22 mouse cellular contexts compared by ENCODE assay signal in the genomic region with DNA sequence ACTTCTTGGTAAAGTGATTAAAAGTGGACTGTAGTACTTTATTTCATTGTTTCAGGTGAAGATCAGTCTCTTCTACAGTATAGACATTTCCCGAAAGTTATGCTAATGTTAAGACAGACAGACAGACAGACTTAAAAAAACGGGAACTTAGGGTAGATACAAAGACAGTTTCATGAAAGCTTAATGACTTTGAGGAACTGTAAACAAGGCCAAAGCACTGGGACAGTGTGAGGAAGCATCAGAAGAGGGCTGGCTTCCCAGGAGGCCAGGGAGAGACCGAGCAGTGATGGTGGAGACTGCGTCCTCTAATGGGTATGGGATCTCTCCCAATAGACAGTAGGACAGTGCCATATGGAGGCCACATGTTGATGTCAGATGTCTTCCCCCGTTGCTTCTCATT.
DNase-seq lines count a peak whose midpoint lies in the region; ATAC-seq and TF ChIP-seq lines count a peak whose summit lies in the region.
"Had no signal": no experiment of that assay in that cellular context is flagged by ENCODE, and none has a peak within 500 bp of the region (broad histone marks: within the 10 kb centered on the region; RNA-seq: fewer than 3 reads in every experiment).

No protein-coding gene starts in this region.

- H3K9me3 ChIP-seq in midbrain, embryonic 11.5 days (ENCODE audit: control insufficient read depth, low read length) = no peaks in the 10 kb centered on the region
- H3K9me3 ChIP-seq in midbrain, embryonic 15.5 days = no peaks in the 10 kb centered on the region
- H3K9me3 ChIP-seq in liver, postnatal 0 days (ENCODE audit: low read length) = no peaks in the 10 kb centered on the region
- H3K9me3 ChIP-seq in stomach, postnatal 0 days (ENCODE audit: control insufficient read depth, low read length) = no peaks in the 10 kb centered on the region
- H3K9me3 ChIP-seq: embryonic facial prominence, embryonic 10.5 days; heart, embryonic 15.5 days; midbrain, embryonic 10.5 days; neural tube, embryonic 12.5 days had no signal

- H3K4me2 ChIP-seq in midbrain, embryonic 11.5 days = no peak overlapping the region
- H3K4me2 ChIP-seq in midbrain, embryonic 15.5 days = no peak overlapping the region
- H3K4me2 ChIP-seq in liver, postnatal 0 days (ENCODE audit: low read depth, low read length) = 0 out of 2 replicates have a peak overlapping the region, but pooled peaks have one; percentile 1
- no peak overlapping the region for H3K4me2 ChIP-seq in stomach, postnatal 0 days (replicated peaks; ENCODE audit: low read depth)
- H3K4me2 ChIP-seq: heart, embryonic 15.5 days; neural tube, embryonic 12.5 days had no signal

- H3K4me1 ChIP-seq in cerebellum, adult 2 months (ENCODE audit: control insufficient read depth, insufficient read depth, low read length) = peaks cover 36% of the 10 kb centered on the region
- no peaks in the 10 kb centered on the region for H3K4me1 ChIP-seq in midbrain, embryonic 11.5 days (ENCODE audit: control insufficient read depth, insufficient read depth, low read length)
- H3K4me1 ChIP-seq in midbrain, embryonic 15.5 days = no peaks in the 10 kb centered on the region
- peaks cover 15% of the 10 kb centered on the region for H3K4me1 ChIP-seq in liver, postnatal 0 days (ENCODE audit: insufficient read depth)
- H3K4me1 ChIP-seq in stomach, postnatal 0 days (replicated peaks; ENCODE audit: control insufficient read depth, insufficient read depth) = no peaks in the 10 kb centered on the region; the same call in 1 of the 2 replicates
- H3K4me1 ChIP-seq: midbrain, embryonic 10.5 days; neural tube, embryonic 12.5 days had no signal

- TF ChIP-seq EP300 in liver, postnatal 0 days (IDR thresholded peaks at IDR 0.05; ENCODE audit: low read depth) = no peak
- TF ChIP-seq EP300 in stomach, postnatal 0 days (optimal IDR thresholded peaks at IDR 0.05) = no peak

- peak in 1 of 2 experiments; percentile 33 for DNase-seq in cerebellum, adult 2 months
- no peak for DNase-seq in cerebellum, adult 18-20 months
- DNase-seq in midbrain, embryonic 11.5 days (ENCODE audit: low spot score, missing footprints) = peak; percentile 54
- DNase-seq in liver, postnatal 0 days = no peak
- DNase-seq in splenic B cell, adult 2 months (ENCODE audit: low read depth, low spot score) = peak; percentile 11
- no peak for DNase-seq in stomach, postnatal 0 days (ENCODE audit: low spot score)
- DNase-seq in kidney, adult 9 months = no peak
- DNase-seq: adrenal gland, postnatal 36 days; gastrocnemius, postnatal 14 days; heart, adult 2 months; heart, postnatal 4 days; lung, adult 18-20 months; lung, postnatal 14 days; spleen, adult 18-20 months had no signal

- peak overlapping the region; percentile 51; the same call in 1 of the 2 replicates for H3K27ac ChIP-seq in cerebellum, adult 2 months (ENCODE audit: insufficient read depth, low read length)
- H3K27ac ChIP-seq in midbrain, embryonic 11.5 days (ENCODE audit: low read depth, low read length) = no peak overlapping the region
- H3K27ac ChIP-seq in midbrain, embryonic 15.5 days = no peak overlapping the region
- no peak overlapping the region for H3K27ac ChIP-seq in liver, postnatal 0 days (ENCODE audit: low read depth)
- H3K27ac ChIP-seq in stomach, postnatal 0 days (replicated peaks) = no peak overlapping the region
- H3K27ac ChIP-seq: embryonic facial prominence, embryonic 10.5 days; heart, adult 2 months; heart, embryonic 15.5 days; hindbrain, postnatal 0 days; midbrain, embryonic 10.5 days; neural tube, embryonic 12.5 days had no signal

- H3K27me3 ChIP-seq in cerebellum, adult 2 months (ENCODE audit: control insufficient read depth, insufficient read depth, low read length) = no peaks in the 10 kb centered on the region
- no peaks in the 10 kb centered on the region for H3K27me3 ChIP-seq in midbrain, embryonic 11.5 days (ENCODE audit: control insufficient read depth, insufficient read depth, low read length)
- no peaks in the 10 kb centered on the region for H3K27me3 ChIP-seq in midbrain, embryonic 15.5 days (replicated peaks)
- H3K27me3 ChIP-seq in liver, postnatal 0 days (ENCODE audit: insufficient read depth, low read length) = no peaks in the 10 kb centered on the region
- H3K27me3 ChIP-seq in splenic B cell, adult 2 months (ENCODE audit: control insufficient read depth, insufficient read depth, low read length, poor library complexity, severe bottlenecking) = no peaks in the 10 kb centered on the region
- H3K27me3 ChIP-seq in stomach, postnatal 0 days (ENCODE audit: control insufficient read depth, insufficient read depth, low read length) = no peaks in the 10 kb centered on the region
- H3K27me3 ChIP-seq: heart, embryonic 15.5 days; neural tube, embryonic 12.5 days had no signal

- TF ChIP-seq POLR2A in cerebellum, adult 2 months (IDR thresholded peaks at IDR 0.05; ENCODE audit: borderline replicate concordance, insufficient read depth, low read length) = no peak

- no peak for TF ChIP-seq CTCF in cerebellum, adult 2 months (IDR thresholded peaks at IDR 0.05; ENCODE audit: borderline replicate concordance, insufficient read depth, low read depth, low read length)
- no peak for TF ChIP-seq CTCF in liver, postnatal 0 days (IDR thresholded peaks at IDR 0.05; ENCODE audit: low read depth)
- no peak for TF ChIP-seq CTCF in stomach, postnatal 0 days (IDR thresholded peaks at IDR 0.05; ENCODE audit: low read depth)

- 39% methylated on average over 5 of the region's 5 CpGs for WGBS in cerebellum, adult 2 months
- 89% methylated on average over 5 of the region's 5 CpGs for WGBS in midbrain, embryonic 11.5 days
- 94% methylated on average over 5 of the region's 5 CpGs for WGBS in midbrain, embryonic 15.5 days
- WGBS in liver, postnatal 0 days (ENCODE audit: insufficient replicate concordance) = 62% methylated on average over 5 of the region's 5 CpGs
- 77% methylated on average over 5 of the region's 5 CpGs for WGBS in stomach, postnatal 0 days

- ATAC-seq in midbrain, embryonic 11.5 days (ENCODE audit: low FRiP score) = no peak
- ATAC-seq in midbrain, embryonic 15.5 days (replicated peaks) = no peak
- no peak for ATAC-seq in liver, postnatal 0 days
- ATAC-seq in stomach, postnatal 0 days (ENCODE audit: low FRiP score, low TSS enrichment) = no peak
- ATAC-seq: CD4-positive, CD25-positive, alpha-beta regulatory T cell, adult 4 months; forebrain, embryonic 14.5 days; hindbrain, postnatal 0 days had no signal

- H3K9ac ChIP-seq in midbrain, embryonic 11.5 days (ENCODE audit: low read length) = no peak overlapping the region
- H3K9ac ChIP-seq in midbrain, embryonic 15.5 days = no peak overlapping the region
- H3K9ac ChIP-seq in liver, postnatal 0 days (replicated peaks) = no peak overlapping the region
- H3K9ac ChIP-seq in stomach, postnatal 0 days (ENCODE audit: low read length) = no peak overlapping the region
- H3K9ac ChIP-seq: heart, embryonic 15.5 days; neural tube, embryonic 12.5 days had no signal

- H3K4me3 ChIP-seq in cerebellum, adult 2 months (replicated peaks; ENCODE audit: insufficient read depth, low read depth, low read length) = no peak overlapping the region
- no peak overlapping the region for H3K4me3 ChIP-seq in midbrain, embryonic 11.5 days (ENCODE audit: low read depth, low read length)
- no peak overlapping the region for H3K4me3 ChIP-seq in midbrain, embryonic 15.5 days
- no peak overlapping the region for H3K4me3 ChIP-seq in liver, postnatal 0 days (ENCODE audit: low read depth, low read length)
- H3K4me3 ChIP-seq in stomach, postnatal 0 days (ENCODE audit: low read depth, low read length) = no peak overlapping the region
- H3K4me3 ChIP-seq: embryonic facial prominence, embryonic 10.5 days; heart, adult 2 months; heart, embryonic 15.5 days; midbrain, embryonic 10.5 days; neural tube, embryonic 12.5 days had no signal

- no peaks in the 10 kb centered on the region for H3K36me3 ChIP-seq in midbrain, embryonic 11.5 days (ENCODE audit: control insufficient read depth, insufficient read depth, low read length)
- H3K36me3 ChIP-seq in midbrain, embryonic 15.5 days (replicated peaks) = no peaks in the 10 kb centered on the region
- H3K36me3 ChIP-seq in liver, postnatal 0 days (replicated peaks; ENCODE audit: insufficient read depth, low read length) = no peaks in the 10 kb centered on the region
- no peaks in the 10 kb centered on the region for H3K36me3 ChIP-seq in splenic B cell, adult 2 months (ENCODE audit: control insufficient read depth, insufficient read depth, low read length, poor library complexity, severe bottlenecking)
- H3K36me3 ChIP-seq in stomach, postnatal 0 days (ENCODE audit: control insufficient read depth, insufficient read depth, low read length) = no peaks in the 10 kb centered on the region
- H3K36me3 ChIP-seq: heart, embryonic 15.5 days; neural tube, embryonic 12.5 days had no signal

Comparison
In these comparisons a context has a peak if more than half of its experiments do, and no peak if none do; other contexts are left out.
1. DNase-seq: peak in midbrain, embryonic 11.5 days (single experiment) and splenic B cell, adult 2 months (single experiment); none in cerebellum, adult 18-20 months (0 of 2), liver, postnatal 0 days (single experiment), stomach, postnatal 0 days (single experiment) and kidney, adult 9 months (single experiment).